In the genomic region with DNA sequence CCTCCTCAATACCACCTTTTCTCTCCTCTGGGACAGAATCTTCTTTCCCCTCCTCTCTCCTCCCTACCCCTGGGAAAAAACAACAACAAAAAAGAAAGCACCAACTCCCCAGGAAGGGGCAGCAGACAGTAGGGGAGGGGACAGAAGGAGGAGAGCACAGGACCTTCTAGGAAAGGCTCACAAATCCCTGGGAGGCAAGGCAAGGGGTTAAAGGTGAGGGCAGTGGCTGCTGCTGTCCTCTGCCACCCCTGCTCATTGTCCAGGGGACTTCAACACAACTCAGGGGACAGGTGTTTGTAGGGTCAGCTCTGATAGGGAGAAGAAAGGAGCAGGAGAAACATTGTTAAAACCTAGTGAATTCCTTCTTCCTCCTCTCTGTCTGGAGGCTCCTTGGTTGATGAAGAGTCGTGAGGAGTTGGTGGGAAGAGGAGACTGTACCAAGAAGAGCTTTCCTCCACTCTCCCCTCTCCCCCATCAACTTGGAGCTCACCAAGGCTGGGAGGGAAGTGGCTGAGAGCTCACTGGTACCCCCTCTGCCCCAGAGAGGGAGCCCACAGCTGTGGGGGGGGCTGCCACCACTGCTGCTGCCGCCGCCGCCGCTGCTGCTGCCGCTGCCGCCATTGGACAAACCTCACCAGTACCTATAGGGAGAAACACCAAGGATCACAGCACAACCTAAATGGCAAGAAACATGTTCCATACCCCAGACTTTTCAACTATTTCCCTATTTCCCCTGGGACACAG, we compare ENCODE assay signal across 7 mouse cellular contexts. TPM values are rescaled to one million over a fixed set of nuclear protein-coding genes. Genes with fewer than 3 reads are reported as not detected.
DNase-seq lines count a peak whose midpoint lies in the region; ATAC-seq and TF ChIP-seq lines count a peak whose summit lies in the region.

No protein-coding gene starts in this region.

- peak overlapping the region; percentile 42; the same call in 1 of the 2 replicates for H3K27ac ChIP-seq in lung, embryonic 15.5 days
- H3K27ac ChIP-seq in forebrain, embryonic 11.5 days (ENCODE audit: low read depth, low read length), result peak overlapping the region; percentile 37
- H3K27ac ChIP-seq in intestine, embryonic 16.5 days (ENCODE audit: low read length), result no peak overlapping the region
- H3K27ac ChIP-seq in neural tube, embryonic 12.5 days, result no peak overlapping the region

- H3K36me3 ChIP-seq in lung, embryonic 15.5 days, result peaks cover 26% of the 10 kb centered on the region
- H3K36me3 ChIP-seq in forebrain, embryonic 11.5 days (ENCODE audit: control insufficient read depth, insufficient read depth, low read length), result peaks cover 8% of the 10 kb centered on the region; the same call in 1 of the 2 replicates
- peaks cover 7% of the 10 kb centered on the region for H3K36me3 ChIP-seq in intestine, embryonic 16.5 days (ENCODE audit: control insufficient read depth, insufficient read depth, low read length)
- peaks cover 33% of the 10 kb centered on the region for H3K36me3 ChIP-seq in neural tube, embryonic 12.5 days

- no peak overlapping the region for H3K9ac ChIP-seq in lung, embryonic 15.5 days
- peak overlapping the region; percentile 99 for H3K9ac ChIP-seq in forebrain, embryonic 11.5 days (ENCODE audit: low read length)
- H3K9ac ChIP-seq in intestine, embryonic 16.5 days (ENCODE audit: low read depth, low read length), result peak overlapping the region; percentile 99; the same call in 1 of the 2 replicates
- H3K9ac ChIP-seq in neural tube, embryonic 12.5 days, result peak overlapping the region; percentile 89

- WGBS in lung, embryonic 15.5 days, result 74% methylated on average over 7 of the region's 7 CpGs
- 74% methylated on average over 7 of the region's 7 CpGs for WGBS in lung, adult 2 months
- 92% methylated on average over 6 of the region's 7 CpGs for WGBS in forebrain, embryonic 11.5 days
- WGBS in intestine, embryonic 16.5 days, result 89% methylated on average over 6 of the region's 7 CpGs
- 83% methylated on average over 7 of the region's 7 CpGs for WGBS in neural tube, embryonic 12.5 days

- no peak for TF ChIP-seq CTCF in lung, adult 2 months (IDR thresholded peaks at IDR 0.05; ENCODE audit: insufficient read depth, low read length)

- H3K9me3 ChIP-seq in lung, embryonic 15.5 days, result no peaks in the 10 kb centered on the region
- no peaks in the 10 kb centered on the region for H3K9me3 ChIP-seq in forebrain, embryonic 11.5 days (ENCODE audit: control insufficient read depth, low read length)
- no peaks in the 10 kb centered on the region for H3K9me3 ChIP-seq in intestine, embryonic 16.5 days (ENCODE audit: control insufficient read depth, low read length)
- no peaks in the 10 kb centered on the region for H3K9me3 ChIP-seq in neural tube, embryonic 12.5 days

- no peak overlapping the region for H3K4me3 ChIP-seq in lung, embryonic 15.5 days
- H3K4me3 ChIP-seq in lung, adult 2 months (replicated peaks; ENCODE audit: extremely low read depth, low read depth, low read length), result no peak overlapping the region
- peak overlapping the region; percentile 82 for H3K4me3 ChIP-seq in forebrain, embryonic 11.5 days (ENCODE audit: low read depth, low read length)
- H3K4me3 ChIP-seq in intestine, embryonic 16.5 days (ENCODE audit: low read length), result peak overlapping the region; percentile 69; the same call in 1 of the 2 replicates
- H3K4me3 ChIP-seq in neural tube, embryonic 12.5 days, result peak overlapping the region; percentile 98; the same call in 1 of the 2 replicates

- no peaks in the 10 kb centered on the region for H3K27me3 ChIP-seq in lung, embryonic 15.5 days
- H3K27me3 ChIP-seq in forebrain, embryonic 11.5 days (ENCODE audit: control insufficient read depth, insufficient read depth, low read length), result no peaks in the 10 kb centered on the region
- H3K27me3 ChIP-seq in intestine, embryonic 16.5 days (replicated peaks; ENCODE audit: control insufficient read depth, insufficient read depth, low read length), result no peaks in the 10 kb centered on the region
- H3K27me3 ChIP-seq in neural tube, embryonic 12.5 days (replicated peaks), result no peaks in the 10 kb centered on the region

- no peak for DNase-seq in lung, adult 2 months
- no peak for DNase-seq in forebrain, embryonic 11.5 days (ENCODE audit: low spot score)
- DNase-seq in gastrocnemius, postnatal 36 days, result no peak
- DNase-seq in urinary bladder, postnatal 36 days (ENCODE audit: low spot score in 2 of 2), result no peak

- ATAC-seq in lung, embryonic 15.5 days (ENCODE audit: borderline replicate concordance, extremely low read depth, low FRiP score, low TSS enrichment), result no peak
- no peak for ATAC-seq in forebrain, embryonic 11.5 days (replicated peaks; ENCODE audit: low FRiP score)
- no peak for ATAC-seq in intestine, embryonic 16.5 days
- no peak for ATAC-seq in neural tube, embryonic 12.5 days (ENCODE audit: low FRiP score, low read depth)

- peaks cover 72% of the 10 kb centered on the region for H3K4me1 ChIP-seq in lung, embryonic 15.5 days
- H3K4me1 ChIP-seq in lung, adult 2 months (ENCODE audit: control insufficient read depth, insufficient read depth, low read length), result peaks cover 7% of the 10 kb centered on the region; the same call in 1 of the 2 replicates
- peaks cover 34% of the 10 kb centered on the region for H3K4me1 ChIP-seq in forebrain, embryonic 11.5 days (replicated peaks; ENCODE audit: control insufficient read depth, insufficient read depth, low read length)
- peaks cover 67% of the 10 kb centered on the region for H3K4me1 ChIP-seq in intestine, embryonic 16.5 days (ENCODE audit: control insufficient read depth, insufficient read depth, low read length)
- peaks cover 72% of the 10 kb centered on the region for H3K4me1 ChIP-seq in neural tube, embryonic 12.5 days

- H3K4me2 ChIP-seq in lung, embryonic 15.5 days, result peak overlapping the region; percentile 80
- peak overlapping the region; percentile 94 for H3K4me2 ChIP-seq in forebrain, embryonic 11.5 days (ENCODE audit: low read depth, low read length, severe bottlenecking)
- peak overlapping the region; percentile 92 for H3K4me2 ChIP-seq in intestine, embryonic 16.5 days (ENCODE audit: low read depth, low read length)
- H3K4me2 ChIP-seq in neural tube, embryonic 12.5 days (replicated peaks), result peak overlapping the region; percentile 98

- intact Hi-C loops in gastrocnemius, postnatal 36 days (cut with DNase I), result loop anchor here (5.0 kb wide), 1 partner anchor 35 kb away; no protein-coding TSS in a partner anchor

- TF ChIP-seq POLR2A in lung, adult 2 months (IDR thresholded peaks at IDR 0.05; ENCODE audit: borderline replicate concordance, extremely low read depth, low read depth, low read length), result no peak

RNA-seq across cellular contexts. Expression of gene Prrt2, which starts 1.7 kb away (rescaled TPM):
- polyA plus RNA-seq in lung, embryonic 15.5 days (2015; fragmentation: Nextera tagmentation; extraction: Ambion mirVana), result 3.0 and 3.9 TPM in 2 replicates
- polyA plus RNA-seq in lung, adult 2 months (2012; rRNA removed), result 8.1 and 9.8 TPM in 2 replicates
- 9.6 and 10.3 TPM in 2 replicates for polyA plus RNA-seq in forebrain, embryonic 11.5 days (2014; fragmentation: Nextera tagmentation; extraction: Ambion mirVana)
- polyA plus RNA-seq in intestine, embryonic 16.5 days (2015; fragmentation: Nextera tagmentation; extraction: Ambion mirVana), result 2.9 and 3.8 TPM in 2 replicates
- polyA plus RNA-seq in neural tube, embryonic 12.5 days (2016; fragmentation: Nextera tagmentation; extraction: Ambion mirVana), result 5.3 and 6.2 TPM in 2 replicates
- under 1 TPM; 0.20 to 0.92 TPM for total RNA-seq in gastrocnemius, postnatal 36 days (2021)

RNA-seq across cellular contexts. Expression of gene Gm42742, which starts 1.8 kb away (rescaled TPM):
- 23.7 and 46.1 TPM in 2 replicates for polyA plus RNA-seq in lung, embryonic 15.5 days (2015; fragmentation: Nextera tagmentation; extraction: Ambion mirVana)
- 26.5 and 38.8 TPM in 2 replicates for polyA plus RNA-seq in lung, adult 2 months (2012; rRNA removed)
- polyA plus RNA-seq in forebrain, embryonic 11.5 days (2014; fragmentation: Nextera tagmentation; extraction: Ambion mirVana), result 60.9 and 64.7 TPM in 2 replicates
- 21.9 and 23.5 TPM in 2 replicates for polyA plus RNA-seq in intestine, embryonic 16.5 days (2015; fragmentation: Nextera tagmentation; extraction: Ambion mirVana)
- 46.4 and 66.2 TPM in 2 replicates for polyA plus RNA-seq in neural tube, embryonic 12.5 days (2016; fragmentation: Nextera tagmentation; extraction: Ambion mirVana)
- total RNA-seq in gastrocnemius, postnatal 36 days (2021), result 10 to 100 TPM; 12.9 to 16.6 TPM

RNA-seq across cellular contexts. Expression of gene Maz, which starts 4.1 kb away (rescaled TPM):
- 73.0 and 73.3 TPM in 2 replicates for polyA plus RNA-seq in lung, embryonic 15.5 days (2015; fragmentation: Nextera tagmentation; extraction: Ambion mirVana)
- polyA plus RNA-seq in lung, adult 2 months (2012; rRNA removed), result 131 and 194 TPM in 2 replicates
- 106 and 132 TPM in 2 replicates for polyA plus RNA-seq in forebrain, embryonic 11.5 days (2014; fragmentation: Nextera tagmentation; extraction: Ambion mirVana)
- 35.7 and 42.1 TPM in 2 replicates for polyA plus RNA-seq in intestine, embryonic 16.5 days (2015; fragmentation: Nextera tagmentation; extraction: Ambion mirVana)
- polyA plus RNA-seq in neural tube, embryonic 12.5 days (2016; fragmentation: Nextera tagmentation; extraction: Ambion mirVana), result 134 TPM in 2 replicates
- total RNA-seq in gastrocnemius, postnatal 36 days (2021), result 10 to 100 TPM; 69.8 to 76.4 TPM

RNA-seq across cellular contexts. Expression of gene Pagr1a, which starts 5.5 kb away (rescaled TPM):
- 63.5 and 86.1 TPM in 2 replicates for polyA plus RNA-seq in lung, embryonic 15.5 days (2015; fragmentation: Nextera tagmentation; extraction: Ambion mirVana)
- 5.7 and 7.5 TPM in 2 replicates for polyA plus RNA-seq in lung, adult 2 months (2012; rRNA removed)
- 60.5 and 72.4 TPM in 2 replicates for polyA plus RNA-seq in forebrain, embryonic 11.5 days (2014; fragmentation: Nextera tagmentation; extraction: Ambion mirVana)
- polyA plus RNA-seq in intestine, embryonic 16.5 days (2015; fragmentation: Nextera tagmentation; extraction: Ambion mirVana), result 69.8 and 82.7 TPM in 2 replicates
- polyA plus RNA-seq in neural tube, embryonic 12.5 days (2016; fragmentation: Nextera tagmentation; extraction: Ambion mirVana), result 63.1 and 80.4 TPM in 2 replicates
- 10 to 100 TPM in 1 of 2 experiments, 1 to 10 TPM in 1; 6.1 to 11.4 TPM for total RNA-seq in gastrocnemius, postnatal 36 days (2021)

RNA-seq across cellular contexts. Expression of gene Pagr1b, which starts 6.4 kb away (rescaled TPM):
- not detected in 2 replicates for polyA plus RNA-seq in lung, embryonic 15.5 days (2015; fragmentation: Nextera tagmentation; extraction: Ambion mirVana)
- 2.6 and 2.8 TPM in 2 replicates for polyA plus RNA-seq in lung, adult 2 months (2012; rRNA removed)
- polyA plus RNA-seq in forebrain, embryonic 11.5 days (2014; fragmentation: Nextera tagmentation; extraction: Ambion mirVana), result not detected in 2 replicates
- polyA plus RNA-seq in intestine, embryonic 16.5 days (2015; fragmentation: Nextera tagmentation; extraction: Ambion mirVana), result 0.78 and 2.5 TPM in 2 replicates
- not detected in 2 replicates for polyA plus RNA-seq in neural tube, embryonic 12.5 days (2016; fragmentation: Nextera tagmentation; extraction: Ambion mirVana)
- total RNA-seq in gastrocnemius, postnatal 36 days (2021), result not detected

Comparison
In these comparisons a context has a peak if more than half of its experiments do, and no peak if none do; other contexts are left out.
1. H3K27ac ChIP-seq: peak in lung, embryonic 15.5 days (single experiment) and forebrain, embryonic 11.5 days (single experiment); none in intestine, embryonic 16.5 days (single experiment) and neural tube, embryonic 12.5 days (single experiment).
2. H3K4me3 ChIP-seq: peak in forebrain, embryonic 11.5 days (single experiment), intestine, embryonic 16.5 days (single experiment) and neural tube, embryonic 12.5 days (single experiment); none in lung, embryonic 15.5 days (single experiment) and lung, adult 2 months (single experiment).
3. Peak in every context shown above with its lines, with median percentiles within 50 percentile points of each other: H3K4me2 ChIP-seq.